Mouse (Mus musculus) lung, postnatal 4 days (tissue): Measurements from ENCODE around the gene Gria1.

ENCODE experiments used
- DNase-seq, 2 experiments: peaks; one replicate each; pipeline ENCODE4 v3.0.0; 2021

Gria1 gene

GRCm38 (mm10) chr11:57011024-57011690, at the start of gene Gria1:
Gene Gria1 (plus strand): TSS chr11:57011387.
- DNase-seq, result no peak

- DNase-seq, result no peak
Measured at GRCm38 (mm10) chr11:56961751-56962150, 49.4 kb upstream of the Gria1 start.

- peak in 1 of 2 experiments; percentile 23 for DNase-seq
Measured at GRCm38 (mm10) chr11:56972814-56973213, 38.4 kb upstream of the Gria1 start.

GRCm38 (mm10) chr11:56984321-56985000, 26.7 kb upstream of the Gria1 start:
- DNase-seq, result no peak

GRCm38 (mm10) chr11:56985457-56985856, 25.7 kb upstream of the Gria1 start:
- no peak for DNase-seq

- DNase-seq, result peak; percentile 29 to 34
Measured at GRCm38 (mm10) chr11:56999601-57000001, 11.6 kb upstream of the Gria1 start.

GRCm38 (mm10) chr11:57004611-57005010, 6.6 kb upstream of the Gria1 start:
- DNase-seq, result no peak

- DNase-seq, result no peak
Measured at GRCm38 (mm10) chr11:57005341-57005740, 5.8 kb upstream of the Gria1 start.

GRCm38 (mm10) chr11:57007790-57008189, 3.4 kb upstream of the Gria1 start:
- DNase-seq, result no peak

- DNase-seq, result no peak
Measured at GRCm38 (mm10) chr11:57010611-57011010, 576 bp upstream of the Gria1 start.

GRCm38 (mm10) chr11:57011691-57012039, 478 bp downstream of the Gria1 start:
- no peak for DNase-seq

GRCm38 (mm10) chr11:57012287-57012921, 1.2 kb downstream of the Gria1 start:
- DNase-seq, result no peak

- no peak for DNase-seq
Measured at GRCm38 (mm10) chr11:57013464-57014190, 2.4 kb downstream of the Gria1 start.

GRCm38 (mm10) chr11:57014396-57014795, 3.2 kb downstream of the Gria1 start:
- DNase-seq, result no peak

GRCm38 (mm10) chr11:57018536-57018935, 7.3 kb downstream of the Gria1 start:
- no peak for DNase-seq

- DNase-seq, result no peak
Measured at GRCm38 (mm10) chr11:57022400-57022799, 11.2 kb downstream of the Gria1 start.

- DNase-seq, result no peak
Measured at GRCm38 (mm10) chr11:57030448-57030847, 19.3 kb downstream of the Gria1 start.

GRCm38 (mm10) chr11:57038807-57039206, 27.6 kb downstream of the Gria1 start:
- DNase-seq, result no peak

GRCm38 (mm10) chr11:57039306-57039705, 28.1 kb downstream of the Gria1 start:
- no peak for DNase-seq

GRCm38 (mm10) chr11:57042057-57042456, 30.9 kb downstream of the Gria1 start:
- DNase-seq, result no peak

- no peak for DNase-seq
Measured at GRCm38 (mm10) chr11:57044146-57044545, 33.0 kb downstream of the Gria1 start.

- DNase-seq, result peak; percentile 18 to 32
Measured at GRCm38 (mm10) chr11:57051666-57052562, 40.7 kb downstream of the Gria1 start.
